Mouse (Mus musculus): ENCODE results near the gene Slc2a1.

The Slc2a1 gene

DNA sequence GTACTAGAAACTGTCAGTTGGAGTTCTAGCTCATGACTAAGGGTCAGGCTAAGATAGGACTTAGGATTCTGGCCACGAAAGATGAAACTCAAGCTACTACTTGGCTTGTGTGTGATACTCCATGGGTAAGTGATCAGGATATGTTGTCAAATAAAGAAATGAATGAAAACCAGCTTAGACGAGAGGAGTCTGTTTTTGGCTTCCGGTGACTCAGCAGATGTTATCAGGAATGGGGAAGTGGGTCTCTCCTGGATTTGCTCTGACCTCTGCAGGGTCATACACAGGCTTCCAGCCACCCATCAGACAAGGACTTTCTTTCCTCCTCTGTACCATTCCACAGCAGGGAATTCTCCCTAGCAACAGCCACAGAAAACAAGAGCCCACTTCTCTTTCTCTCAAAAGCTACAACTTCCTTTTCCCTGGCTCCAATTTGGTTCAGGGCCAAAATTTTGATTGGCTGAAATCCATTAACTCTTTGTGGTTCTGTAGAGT, 25.7 kb upstream of the Slc2a1 start:
- ChIA-PET CTCF (interaction anchor here in 3 of 4 experiments (0.5 to 1.1 kb wide), 4 partner anchors 26 to 172 kb away, joined by 3 to 4 read pairs (median 3); partner anchors contain the start of genes Slc2a1 (in 2 of the 3) and Cldn19 (in 1 of the 3)), POLR2A (interaction anchor here (0.6 to 4.3 kb wide), 28 partner anchors 9 to 1927 kb away, joined by 3 to 49 read pairs (median 4); partner anchors contain the start of genes Slc2a1 (in 3 of the 4) and Rps8 (in 1 of the 4))

DNA sequence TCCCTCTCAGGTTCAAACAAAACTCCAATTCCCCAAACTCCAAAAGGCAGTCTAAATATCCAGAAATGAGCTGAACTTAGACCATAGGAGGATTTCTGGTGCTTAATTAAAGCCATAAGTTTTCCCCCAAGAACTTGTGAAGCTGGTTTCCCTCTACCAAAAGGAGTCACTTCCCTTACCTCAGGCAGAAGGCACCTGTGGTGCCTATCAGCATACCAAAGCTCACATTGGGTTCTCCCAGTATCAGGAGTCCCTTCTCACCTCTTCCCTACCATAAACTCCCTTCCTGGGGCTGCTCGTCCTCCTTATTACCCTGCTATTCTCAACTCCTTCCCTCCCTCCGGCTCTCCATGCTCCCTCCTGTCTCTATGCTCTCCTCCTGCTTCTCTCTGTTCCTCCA, 20.1 kb upstream of the Slc2a1 start:
- CTCF ChIA-PET, result interaction anchor here in 1 of 4 experiments (0.8 to 1.7 kb wide), 3 partner anchors 20 to 135 kb away, joined by 3 to 4 read pairs (median 3); partner anchors contain the start of gene Slc2a1
- POLR2A ChIA-PET, result interaction anchor here (0.6 to 13.4 kb wide), 30 partner anchors 9 to 1034 kb away, joined by 3 to 230 read pairs (median 5); partner anchors contain the start of genes Slc2a1 (in 3 of the 4) and Svbp (in 1 of the 4)

GRCm38 (mm10) chr4:119093890-119094289, 14.6 kb upstream of the Slc2a1 start:
- CTCF ChIA-PET, result interaction anchor here in 2 of 4 experiments (0.9 to 2.2 kb wide), 6 partner anchors 12 to 78 kb away, joined by 3 to 12 read pairs (median 4); partner anchors contain the start of gene Slc2a1 (in 2 of the 2)
- POLR2A ChIA-PET, result interaction anchor here (0.8 to 13.4 kb wide), 38 partner anchors 8 to 88 kb away, joined by 3 to 230 read pairs (median 6); partner anchors contain the start of gene Slc2a1 (in 4 of the 4)

DNA sequence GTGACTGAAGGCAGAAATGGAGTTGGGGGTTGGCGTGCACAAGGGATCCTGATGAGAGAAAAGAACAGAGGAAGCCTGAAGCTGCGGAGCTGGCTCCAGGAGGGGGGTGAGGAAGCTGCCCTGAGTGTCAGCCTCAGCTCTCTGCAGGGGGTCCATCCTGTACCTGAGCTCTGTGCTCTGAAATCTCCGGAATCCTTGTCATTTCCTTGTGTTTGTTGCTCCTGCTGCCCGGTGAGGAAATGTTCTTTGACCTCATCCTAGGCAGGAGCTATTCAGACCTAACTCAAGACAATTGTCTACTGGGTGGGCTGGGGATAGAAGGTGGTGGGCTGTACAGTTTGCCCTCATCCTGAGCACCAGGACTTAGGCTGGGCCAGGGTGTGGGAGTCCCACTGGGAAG, 13.5 kb upstream of the Slc2a1 start:
- POLR2A ChIA-PET, result interaction anchor here (0.6 to 13.4 kb wide), 45 partner anchors 10 to 320 kb away, joined by 3 to 230 read pairs (median 5); partner anchors contain the start of genes Slc2a1 (in 4 of the 4) and Ccdc30 (in 1 of the 4)

GRCm38 (mm10) chr4:119096401-119096800, 12.1 kb upstream of the Slc2a1 start:
- ChIA-PET CTCF (interaction anchor here in 3 of 4 experiments (0.6 to 1.5 kb wide), 4 partner anchors 12 to 133 kb away, joined by 3 read pairs; partner anchors contain the start of gene Slc2a1 (in 2 of the 3)), POLR2A (interaction anchor here in 2 of 4 experiments (1.0 to 13.4 kb wide), 8 partner anchors 7 to 70 kb away, joined by 3 to 230 read pairs (median 36); partner anchors contain the start of gene Slc2a1 (in 2 of the 2))

More for the DNA sequence above, 13.5 kb upstream of the Slc2a1 start:
- CTCF ChIA-PET, result interaction anchor here in 3 of 4 experiments (0.7 to 2.2 kb wide), 8 partner anchors 11 to 79 kb away, joined by 3 to 12 read pairs (median 4); partner anchors contain the start of gene Slc2a1 (in 2 of the 3)

GRCm38 (mm10) chr4:119097421-119097820, 11.1 kb upstream of the Slc2a1 start:
- CTCF ChIA-PET, result interaction anchor here in 2 of 4 experiments (0.7 to 1.1 kb wide), 2 partner anchors 11 to 60 kb away, joined by 3 to 4 read pairs; partner anchors contain the start of gene Slc2a1 (in 1 of the 2)
- POLR2A ChIA-PET, result interaction anchor here in 3 of 4 experiments (0.6 to 13.4 kb wide), 7 partner anchors 8 to 538 kb away, joined by 3 to 230 read pairs (median 11); partner anchors contain the start of gene Slc2a1 (in 3 of the 3)

- ChIA-PET POLR2A (interaction anchor here in 3 of 4 experiments (0.6 to 13.4 kb wide), 12 partner anchors 8 to 88 kb away, joined by 3 to 230 read pairs (median 4); partner anchors contain the start of gene Slc2a1 (in 3 of the 3)), CTCF (interaction anchor here in 3 of 4 experiments (0.7 to 1.4 kb wide), 4 partner anchors 10 to 58 kb away, joined by 3 to 4 read pairs (median 4); partner anchors contain the start of gene Slc2a1 (in 3 of the 3))
These were observed 10.0 kb upstream of the Slc2a1 start for GRCm38 (mm10) chr4:119098216-119099210.

- ChIA-PET CTCF (interaction anchor here in 2 of 4 experiments (0.5 to 0.6 kb wide), 2 partner anchors 56 to 1003 kb away, joined by 5 to 6 read pairs; no protein-coding TSS in a partner anchor), POLR2A (interaction anchor here in 2 of 4 experiments (0.9 to 14.3 kb wide), 8 partner anchors 9 to 79 kb away, joined by 3 to 375 read pairs (median 10); no protein-coding TSS in a partner anchor)
These were observed 7.1 kb upstream of the Slc2a1 start for GRCm38 (mm10) chr4:119101392-119101791.

DNA sequence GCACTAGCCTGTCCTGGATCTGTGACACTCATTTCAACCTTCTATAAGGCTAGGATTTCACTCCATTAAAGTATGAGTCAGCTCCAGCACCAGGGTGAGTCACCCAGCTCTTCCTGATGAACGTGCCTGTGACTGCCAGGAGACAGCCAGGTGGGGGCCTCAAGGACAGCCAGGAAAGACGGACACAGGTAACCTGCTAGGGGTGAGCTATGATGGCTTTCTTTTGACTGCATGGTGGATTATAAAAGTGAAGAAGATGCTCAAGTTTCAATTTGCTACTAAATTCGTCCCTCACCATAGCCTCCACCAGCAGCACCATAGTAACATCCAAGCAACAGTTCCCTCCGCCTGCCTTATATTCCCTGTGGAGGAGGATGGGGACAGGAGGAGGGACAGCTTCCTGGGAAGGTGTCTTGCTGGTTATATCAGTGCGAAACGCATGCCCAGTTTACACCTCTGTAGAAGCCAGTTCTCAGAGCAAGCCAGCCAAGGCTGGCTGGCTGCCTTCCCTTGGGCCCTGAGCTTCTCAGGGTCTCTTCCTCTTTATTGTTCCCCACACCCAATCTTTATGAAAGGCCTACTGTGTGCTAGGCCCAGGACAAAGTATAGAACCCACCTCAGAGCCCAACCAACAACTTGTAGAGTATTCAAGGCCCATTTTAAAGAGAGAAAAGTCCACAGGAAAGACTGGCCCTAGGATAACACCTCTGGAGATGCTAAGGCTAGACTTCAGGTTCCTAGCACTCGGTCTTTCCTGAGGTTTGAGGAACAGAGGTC, 6.0 kb upstream of the Slc2a1 start:
- POLR2A ChIA-PET, result interaction anchor here in 3 of 4 experiments (0.7 to 14.3 kb wide), 19 partner anchors 8 to 417 kb away, joined by 3 to 375 read pairs (median 4); no protein-coding TSS in a partner anchor
- CTCF ChIA-PET, result interaction anchor here in 1 of 4 experiments (0.6 kb wide), 1 partner anchor 958 kb away, joined by 5 read pairs; no protein-coding TSS in a partner anchor

DNA sequence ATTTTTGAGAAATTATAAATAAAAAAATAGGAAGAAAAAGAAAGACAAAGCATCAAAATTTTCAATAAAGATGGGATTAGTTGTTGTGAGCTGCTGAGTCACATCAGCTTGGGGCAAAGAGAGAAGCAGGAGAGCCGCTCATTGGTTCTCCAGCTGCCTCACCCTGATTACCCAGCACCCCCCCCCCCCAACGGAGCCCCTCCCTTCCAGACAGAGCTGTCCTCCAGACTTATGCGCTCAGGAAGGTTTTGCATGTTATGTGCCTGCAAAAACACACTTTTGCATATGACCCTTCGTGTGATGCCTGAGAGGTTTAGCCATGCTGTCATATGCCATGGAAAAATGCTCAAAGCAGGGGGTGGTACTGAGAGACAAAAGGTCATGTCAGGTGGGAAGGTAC, 3.7 kb upstream of the Slc2a1 start:
- ChIA-PET CTCF (interaction anchor here in 2 of 4 experiments (0.6 to 1.5 kb wide), 3 partner anchors 36 to 73 kb away, joined by 3 to 5 read pairs (median 4); no protein-coding TSS in a partner anchor), POLR2A (interaction anchor here (0.6 to 14.3 kb wide), 27 partner anchors 9 to 100 kb away, joined by 3 to 375 read pairs (median 8); no protein-coding TSS in a partner anchor)

DNA sequence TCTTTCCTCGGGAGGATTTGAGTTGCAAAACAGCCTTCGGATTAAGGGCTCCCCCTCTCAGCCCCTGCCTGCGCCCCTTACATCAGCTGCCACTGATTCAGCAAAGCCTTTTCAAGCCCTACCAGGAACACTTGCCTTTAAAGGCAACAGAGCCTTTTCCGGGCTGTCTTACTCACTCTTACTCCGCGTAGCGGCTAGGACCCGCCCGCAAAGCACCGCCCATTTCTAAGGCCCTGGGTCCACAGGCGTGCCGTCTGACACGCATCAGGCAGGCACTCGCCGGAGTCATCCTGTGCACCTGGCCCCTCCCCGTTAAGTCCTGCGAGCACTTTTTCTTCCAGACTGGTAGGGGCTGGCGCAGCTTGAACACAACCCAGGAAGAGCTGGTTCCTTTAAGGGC, 2.8 kb upstream of the Slc2a1 start:
- CTCF ChIA-PET, result interaction anchor here in 2 of 4 experiments (0.5 to 1.6 kb wide), 6 partner anchors 11 to 99 kb away, joined by 3 to 7 read pairs (median 4); no protein-coding TSS in a partner anchor
- POLR2A ChIA-PET, result interaction anchor here (0.5 to 14.3 kb wide), 40 partner anchors 8 to 870 kb away, joined by 3 to 375 read pairs (median 6); partner anchors contain the start of genes AU022252 (in 1 of the 4) and P3h1 (in 1 of the 4)

DNA sequence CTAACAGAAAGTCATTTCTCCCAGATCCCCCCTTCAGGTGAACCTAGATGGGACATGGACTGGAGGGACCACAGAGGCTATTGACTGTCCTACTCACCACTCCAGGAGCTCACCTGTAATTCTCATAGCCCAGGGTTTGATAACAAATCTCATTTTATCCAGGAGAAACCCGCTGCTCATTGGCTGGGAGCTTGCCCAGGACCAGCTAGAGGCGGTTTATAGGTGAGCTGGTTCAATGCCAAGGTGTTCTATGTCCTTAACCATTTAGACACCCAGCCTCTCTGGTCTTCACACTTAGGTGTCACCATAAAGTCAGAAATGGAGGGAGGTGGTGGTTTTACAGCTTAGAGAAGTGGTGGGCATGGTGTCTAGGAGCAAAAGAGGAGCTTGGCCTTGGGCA, 644 bp upstream of the Slc2a1 start:
- CTCF ChIA-PET, result interaction anchor here (0.6 to 3.5 kb wide), 35 partner anchors 9 to 140 kb away, joined by 3 to 17 read pairs (median 4); partner anchors contain the start of genes AU022252 (in 1 of the 4) and P3h1 (in 1 of the 4)
- POLR2A ChIA-PET, result interaction anchor here (0.5 to 14.3 kb wide), 116 partner anchors 9 to 1429 kb away, joined by 3 to 375 read pairs (median 7); partner anchors contain the start of genes AU022252 (in 3 of the 4), P3h1 (in 3 of the 4), Zfp691 (in 3 of the 4) and Ybx1 (in 2 of the 4)

GRCm38 (mm10) chr4:119109640-119110039, 1.1 kb downstream of the Slc2a1 start:
- POLR2A ChIA-PET, result interaction anchor here (0.6 to 14.3 kb wide), 69 partner anchors 9 to 1399 kb away, joined by 3 to 375 read pairs (median 10); partner anchors contain the start of genes AU022252 (in 2 of the 4), P3h1 (in 2 of the 4), Zfp691 (in 2 of the 4) and Elovl1 (in 1 of the 4)

GRCm38 (mm10) chr4:119110512-119110911, 2.0 kb downstream of the Slc2a1 start:
- CTCF ChIA-PET, result interaction anchor here in 3 of 4 experiments (0.7 to 2.0 kb wide), 5 partner anchors 8 to 102 kb away, joined by 3 to 5 read pairs (median 4); no protein-coding TSS in a partner anchor

More at GRCm38 (mm10) chr4:119109640-119110039, 1.1 kb downstream of the Slc2a1 start:
- CTCF ChIA-PET, result interaction anchor here in 3 of 4 experiments (0.6 to 3.5 kb wide), 5 partner anchors 9 to 1026 kb away, joined by 3 to 17 read pairs (median 6); no protein-coding TSS in a partner anchor

DNA sequence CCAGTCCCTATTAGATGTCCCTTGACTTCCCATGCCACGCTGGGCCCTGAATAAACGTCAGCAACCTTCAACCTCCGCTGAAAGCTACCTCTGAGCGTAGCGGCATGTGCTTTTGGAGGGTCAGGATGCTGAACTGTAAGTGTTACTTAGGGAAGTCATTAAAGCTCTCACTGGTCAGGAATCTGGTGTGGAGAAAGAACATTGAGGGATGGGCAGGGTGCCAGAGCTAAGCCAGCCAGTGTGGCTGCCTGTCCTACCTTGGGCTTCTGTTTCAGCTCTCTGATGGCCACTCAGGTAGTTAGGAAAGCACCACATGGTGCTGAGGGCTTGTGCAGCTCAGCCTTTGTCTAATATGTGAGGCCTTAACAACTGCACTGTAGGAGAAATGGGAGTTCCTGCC, 2.9 kb downstream of the Slc2a1 start:
- ChIA-PET CTCF (interaction anchor here in 2 of 4 experiments (1.1 to 1.4 kb wide), 3 partner anchors 31 to 103 kb away, joined by 3 to 5 read pairs (median 4); no protein-coding TSS in a partner anchor), POLR2A (interaction anchor here (0.6 to 14.3 kb wide), 40 partner anchors 8 to 227 kb away, joined by 3 to 375 read pairs (median 6); partner anchors contain the start of genes AU022252 (in 1 of the 4), P3h1 (in 1 of the 4) and Zfp691 (in 1 of the 4))

More at GRCm38 (mm10) chr4:119110512-119110911, 2.0 kb downstream of the Slc2a1 start:
- POLR2A ChIA-PET, result interaction anchor here in 3 of 4 experiments (0.6 to 14.3 kb wide), 47 partner anchors 8 to 1624 kb away, joined by 3 to 375 read pairs (median 6); partner anchors contain the start of genes AU022252 (in 2 of the 3), P3h1 (in 2 of the 3) and Zfp691 (in 1 of the 3)

All from embryonic stem cell, embryonic (primary cell).